Mouse (Mus musculus) right cerebral cortex, adult 18-20 months (tissue): ENCODE measurements around the gene Gba.
"Not testable (repeated sequence)": the region's sequence is repeated elsewhere in the genome, so short reads cannot be mapped to it uniquely, and the experiment has no call there.

Experiments
- DNase-seq: peaks from one replicate; pipeline ENCODE4 v3.0.0; 2022; ENCODE audit warnings: mixed read lengths

Gba gene

GRCm38 (mm10) chr3:89216407-89216806 lies 13.7 kb downstream of the Gba start:
- DNase-seq: not testable (repeated sequence)

- no peak for DNase-seq
Measured at GRCm38 (mm10) chr3:89218271-89218670, 15.5 kb downstream of the Gba start.

GRCm38 (mm10) chr3:89219546-89219945 lies 16.8 kb downstream of the Gba start:
- no peak for DNase-seq

- DNase-seq: no peak
Measured at GRCm38 (mm10) chr3:89221167-89221566, 18.4 kb downstream of the Gba start.

GRCm38 (mm10) chr3:89224796-89225195 lies 22.1 kb downstream of the Gba start:
- no peak for DNase-seq

GRCm38 (mm10) chr3:89225321-89225815 lies 22.6 kb downstream of the Gba start:
- DNase-seq: no peak

- DNase-seq: no peak
Measured at GRCm38 (mm10) chr3:89225918-89226317, 23.2 kb downstream of the Gba start.

GRCm38 (mm10) chr3:89226361-89226760 lies 23.6 kb downstream of the Gba start:
- DNase-seq: no peak

GRCm38 (mm10) chr3:89226900-89227299 lies 24.2 kb downstream of the Gba start, which contains the start of gene Mtx1:
TSS of gene Mtx1 (minus strand) at chr3:89227088.
- DNase-seq: no peak

- DNase-seq: peak; percentile 95
Measured at GRCm38 (mm10) chr3:89227307-89228179, 24.8 kb downstream of the Gba start.

- peak; percentile 85 for DNase-seq
Measured at GRCm38 (mm10) chr3:89228180-89228549, 25.4 kb downstream of the Gba start.

- DNase-seq: no peak
Measured at GRCm38 (mm10) chr3:89228836-89229235, 26.1 kb downstream of the Gba start, which contains the start of gene Muc1. TSS of gene Muc1 (plus strand) at chr3:89229057.

- no peak for DNase-seq
Measured at GRCm38 (mm10) chr3:89229276-89229675, 26.5 kb downstream of the Gba start.

GRCm38 (mm10) chr3:89230561-89230960 lies 27.8 kb downstream of the Gba start:
- no peak for DNase-seq

- no peak for DNase-seq
Measured at GRCm38 (mm10) chr3:89231345-89231744, 28.6 kb downstream of the Gba start.

- DNase-seq: no peak
Measured at GRCm38 (mm10) chr3:89231772-89232275, 29.1 kb downstream of the Gba start.

GRCm38 (mm10) chr3:89232614-89233013 lies 29.9 kb downstream of the Gba start:
- no peak for DNase-seq

GRCm38 (mm10) chr3:89233562-89234110 lies 30.9 kb downstream of the Gba start:
- no peak for DNase-seq

- peak; percentile 76 for DNase-seq
Measured at GRCm38 (mm10) chr3:89236516-89236915, 33.8 kb downstream of the Gba start.

GRCm38 (mm10) chr3:89237682-89238081 lies 35.0 kb downstream of the Gba start:
- no peak for DNase-seq

- no peak for DNase-seq
Measured at GRCm38 (mm10) chr3:89238494-89238893, 35.8 kb downstream of the Gba start.

- DNase-seq: no peak
Measured at GRCm38 (mm10) chr3:89242331-89242895, 39.7 kb downstream of the Gba start.

GRCm38 (mm10) chr3:89243609-89244008 lies 40.9 kb downstream of the Gba start:
- DNase-seq: no peak
